Mouse (Mus musculus): Measurements from ENCODE around the gene Lias. TPM values are rescaled to one million over a fixed set of nuclear protein-coding genes. Genes with fewer than 3 reads are reported as not detected.

Lias gene
- 29.5 and 32.1 TPM in 2 replicates for polyA plus RNA-seq (2012; rRNA removed)

GRCm38 (mm10) chr5:65390648-65391644 lies at the start of gene Lias, which contains the start of gene Rpl9:
Lias (plus strand) TSS chr5:65391497.
Rpl9 (minus strand) TSS chr5:65391444.
- Histone ChIP-seq H3K27me3 (ENCODE audit: control insufficient read depth, insufficient read depth, low read length) (no peaks in the 10 kb centered on the region), H3K4me1 (ENCODE audit: control insufficient read depth, insufficient read depth, low read length) (peaks cover 2% of the 10 kb centered on the region), H3K4me3 (ENCODE audit: control insufficient read depth, low read depth, low read length) (peak within 1 kb of the TSS; percentile 95), H3K36me3 (ENCODE audit: control insufficient read depth, insufficient read depth, low read length) (peaks cover 3% of the 10 kb centered on the region), H3K27ac (ENCODE audit: control insufficient read depth, insufficient read depth, low read depth, low read length) (peak within 1 kb of the TSS; percentile 88)
- TF ChIP-seq CTCF (IDR thresholded peaks at IDR 0.05; ENCODE audit: control insufficient read depth, insufficient read depth, insufficient replicate concordance, low read depth, low read length) (no peak), POLR2A (IDR thresholded peaks at IDR 0.05; ENCODE audit: control insufficient read depth, low read depth, low read length) (peak; percentile 97)

DNA sequence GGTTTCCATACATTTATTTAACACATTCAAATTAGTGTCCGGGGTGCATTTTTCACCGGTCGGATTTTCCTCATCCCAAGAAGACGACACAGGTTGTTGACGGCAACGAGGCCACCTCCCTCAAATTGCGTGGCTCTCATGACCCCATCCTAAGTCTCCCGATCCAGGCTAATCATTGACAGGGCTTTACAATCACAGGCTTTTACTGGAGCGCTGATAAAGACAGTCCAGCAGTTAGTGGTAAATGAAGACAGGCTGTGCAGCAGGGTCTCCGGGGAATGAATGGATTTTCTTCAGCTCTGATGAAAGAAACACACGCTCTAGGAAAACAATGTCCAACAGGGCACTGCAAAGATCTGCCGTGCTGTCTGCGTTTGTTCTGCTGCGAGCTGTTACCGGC lies 43.1 kb upstream of the Lias start, which contains the start of gene Klb:
Klb (plus strand) TSS at position 147 of the 400 bp plus-strand sequence.
- TF ChIP-seq POLR2A (IDR thresholded peaks at IDR 0.05; ENCODE audit: control insufficient read depth, low read depth, low read length) (no peak), CTCF (IDR thresholded peaks at IDR 0.05; ENCODE audit: control insufficient read depth, insufficient read depth, insufficient replicate concordance, low read depth, low read length) (no peak)
- H3K27me3 ChIP-seq (ENCODE audit: control insufficient read depth, insufficient read depth, low read length) = no peaks in the 10 kb centered on the region
- no peaks in the 10 kb centered on the region for H3K36me3 ChIP-seq (ENCODE audit: control insufficient read depth, insufficient read depth, low read length)
- no peak within 1 kb of the TSS for H3K27ac ChIP-seq (ENCODE audit: control insufficient read depth, insufficient read depth, low read depth, low read length)
- H3K4me3 ChIP-seq (ENCODE audit: control insufficient read depth, low read depth, low read length) = peak within 1 kb of the TSS; percentile 53
- peaks cover 5% of the 10 kb centered on the region for H3K4me1 ChIP-seq (ENCODE audit: control insufficient read depth, insufficient read depth, low read length)

DNA sequence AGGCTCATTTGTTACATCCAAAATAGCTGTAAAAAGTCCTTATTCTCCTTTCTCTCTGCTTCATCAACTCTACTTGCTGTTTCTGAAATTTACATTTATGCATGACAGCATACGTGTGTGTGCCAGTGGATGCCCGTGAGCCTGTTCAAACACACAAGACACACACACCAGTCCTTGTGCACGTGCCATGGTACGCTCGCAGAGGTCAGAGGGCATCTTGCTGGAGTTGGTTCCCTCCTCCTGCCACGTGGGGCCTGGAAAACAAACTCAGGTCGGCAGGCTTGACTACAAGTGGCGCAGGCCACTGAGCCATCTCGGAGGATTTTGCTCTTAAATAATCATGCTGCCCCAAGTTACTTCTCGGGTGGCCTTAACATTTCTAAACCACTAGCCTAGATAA lies 40.8 kb upstream of the Lias start:
- no peaks in the 10 kb centered on the region for H3K36me3 ChIP-seq (ENCODE audit: control insufficient read depth, insufficient read depth, low read length)
- TF ChIP-seq POLR2A (IDR thresholded peaks at IDR 0.05; ENCODE audit: control insufficient read depth, low read depth, low read length) (no peak), CTCF (IDR thresholded peaks at IDR 0.05; ENCODE audit: control insufficient read depth, insufficient read depth, insufficient replicate concordance, low read depth, low read length) (no peak)
- peaks cover 5% of the 10 kb centered on the region for H3K4me1 ChIP-seq (ENCODE audit: control insufficient read depth, insufficient read depth, low read length)

GRCm38 (mm10) chr5:65354097-65354496 lies 37.2 kb upstream of the Lias start:
- H3K4me1 ChIP-seq (ENCODE audit: control insufficient read depth, insufficient read depth, low read length) = no peaks in the 10 kb centered on the region
- no peaks in the 10 kb centered on the region for H3K27me3 ChIP-seq (ENCODE audit: control insufficient read depth, insufficient read depth, low read length)
- TF ChIP-seq POLR2A (IDR thresholded peaks at IDR 0.05; ENCODE audit: control insufficient read depth, low read depth, low read length) (no peak), CTCF (IDR thresholded peaks at IDR 0.05; ENCODE audit: control insufficient read depth, insufficient read depth, insufficient replicate concordance, low read depth, low read length) (no peak)
- no peak overlapping the region for H3K27ac ChIP-seq (ENCODE audit: control insufficient read depth, insufficient read depth, low read depth, low read length)
- no peak overlapping the region for H3K4me3 ChIP-seq (ENCODE audit: control insufficient read depth, low read depth, low read length)
- no peaks in the 10 kb centered on the region for H3K36me3 ChIP-seq (ENCODE audit: control insufficient read depth, insufficient read depth, low read length)

More for the DNA sequence above, 40.8 kb upstream of the Lias start:
- no peaks in the 10 kb centered on the region for H3K27me3 ChIP-seq (ENCODE audit: control insufficient read depth, insufficient read depth, low read length)
- H3K4me3 ChIP-seq (ENCODE audit: control insufficient read depth, low read depth, low read length) = no peak overlapping the region
- no peak overlapping the region for H3K27ac ChIP-seq (ENCODE audit: control insufficient read depth, insufficient read depth, low read depth, low read length)

GRCm38 (mm10) chr5:65354985-65355384 lies 36.3 kb upstream of the Lias start:
- H3K27ac ChIP-seq (ENCODE audit: control insufficient read depth, insufficient read depth, low read depth, low read length) = no peak overlapping the region
- H3K4me1 ChIP-seq (ENCODE audit: control insufficient read depth, insufficient read depth, low read length) = no peaks in the 10 kb centered on the region
- H3K4me3 ChIP-seq (ENCODE audit: control insufficient read depth, low read depth, low read length) = no peak overlapping the region
- H3K27me3 ChIP-seq (ENCODE audit: control insufficient read depth, insufficient read depth, low read length) = no peaks in the 10 kb centered on the region
- no peaks in the 10 kb centered on the region for H3K36me3 ChIP-seq (ENCODE audit: control insufficient read depth, insufficient read depth, low read length)
- TF ChIP-seq POLR2A (IDR thresholded peaks at IDR 0.05; ENCODE audit: control insufficient read depth, low read depth, low read length) = no peak
- no peak; the same call in 1 of the 2 replicates for TF ChIP-seq CTCF (IDR thresholded peaks at IDR 0.05; ENCODE audit: control insufficient read depth, insufficient read depth, insufficient replicate concordance, low read depth, low read length)

GRCm38 (mm10) chr5:65356851-65357250 lies 34.4 kb upstream of the Lias start:
- Histone ChIP-seq H3K4me3 (ENCODE audit: control insufficient read depth, low read depth, low read length) (no peak overlapping the region), H3K4me1 (ENCODE audit: control insufficient read depth, insufficient read depth, low read length) (no peaks in the 10 kb centered on the region)
- no peak for TF ChIP-seq CTCF (IDR thresholded peaks at IDR 0.05; ENCODE audit: control insufficient read depth, insufficient read depth, insufficient replicate concordance, low read depth, low read length)
- TF ChIP-seq POLR2A (IDR thresholded peaks at IDR 0.05; ENCODE audit: control insufficient read depth, low read depth, low read length) = no peak

DNA sequence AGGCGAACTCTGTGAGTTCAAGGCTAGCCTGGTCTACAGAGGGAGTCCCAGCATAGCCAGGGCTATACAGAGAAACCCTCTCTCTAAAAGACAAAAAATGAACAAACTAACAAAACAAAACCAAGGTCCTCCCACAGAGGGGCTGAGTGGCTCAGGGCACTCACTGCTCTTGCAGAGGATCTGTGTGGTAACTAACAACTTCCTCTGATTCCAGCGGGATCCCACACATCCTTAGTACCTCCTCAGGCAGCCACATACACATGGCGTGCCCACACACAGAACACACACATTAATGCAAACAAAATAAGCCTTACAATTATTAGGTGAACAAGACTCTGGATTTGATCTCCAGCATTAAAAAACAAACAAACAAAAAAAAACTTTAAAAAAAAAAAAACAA lies 33.5 kb upstream of the Lias start:
- no peaks in the 10 kb centered on the region for H3K4me1 ChIP-seq (ENCODE audit: control insufficient read depth, insufficient read depth, low read length)
- no peak for TF ChIP-seq CTCF (IDR thresholded peaks at IDR 0.05; ENCODE audit: control insufficient read depth, insufficient read depth, insufficient replicate concordance, low read depth, low read length)
- no peak for TF ChIP-seq POLR2A (IDR thresholded peaks at IDR 0.05; ENCODE audit: control insufficient read depth, low read depth, low read length)
- no peak overlapping the region for H3K4me3 ChIP-seq (ENCODE audit: control insufficient read depth, low read depth, low read length)
- H3K36me3 ChIP-seq (ENCODE audit: control insufficient read depth, insufficient read depth, low read length) = no peaks in the 10 kb centered on the region
- no peak overlapping the region for H3K27ac ChIP-seq (ENCODE audit: control insufficient read depth, insufficient read depth, low read depth, low read length)
- no peaks in the 10 kb centered on the region for H3K27me3 ChIP-seq (ENCODE audit: control insufficient read depth, insufficient read depth, low read length)

More at GRCm38 (mm10) chr5:65356851-65357250, 34.4 kb upstream of the Lias start:
- no peaks in the 10 kb centered on the region for H3K36me3 ChIP-seq (ENCODE audit: control insufficient read depth, insufficient read depth, low read length)
- H3K27ac ChIP-seq (ENCODE audit: control insufficient read depth, insufficient read depth, low read depth, low read length) = no peak overlapping the region
- no peaks in the 10 kb centered on the region for H3K27me3 ChIP-seq (ENCODE audit: control insufficient read depth, insufficient read depth, low read length)

Data from testis, adult 2 months (tissue).